Mouse (Mus musculus) T-cell, adult 2 months (primary cell): Measurements from ENCODE around the gene Pdcd10.

ENCODE experiments used
- DNase-seq: peaks from one replicate; pipeline ENCODE4 v3.0.0; 2022; ENCODE audit warnings: low spot score

Gene Pdcd10

DNA sequence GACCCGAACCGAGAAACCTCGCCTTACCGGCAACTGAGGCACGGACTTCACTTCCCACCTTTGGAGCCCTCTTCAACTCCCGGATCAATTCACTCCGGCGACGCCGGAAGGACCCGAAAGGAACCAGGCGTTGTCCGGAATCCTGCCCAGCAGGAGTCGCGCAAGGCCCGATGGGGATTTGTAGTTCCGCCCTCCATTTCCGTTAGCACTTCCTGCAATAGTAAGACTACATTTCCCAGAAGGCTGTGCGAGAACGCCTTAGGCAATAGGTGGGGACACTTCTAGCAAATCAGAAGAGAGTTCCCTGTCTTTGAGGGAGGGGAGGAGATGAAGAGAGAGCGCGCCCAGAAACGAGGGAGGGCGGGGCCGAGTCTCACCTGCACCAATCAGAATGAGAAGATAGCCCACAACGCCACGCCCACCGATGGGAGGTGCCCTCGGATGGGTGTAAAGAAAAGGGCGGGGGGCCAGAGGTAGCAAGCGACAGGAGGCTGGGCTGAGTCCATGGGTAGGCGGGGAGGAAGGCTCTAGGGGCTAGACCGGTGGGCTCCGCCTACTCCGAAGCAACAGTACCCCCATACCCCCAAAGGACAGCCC, at the start of gene Pdcd10:
Pdcd10 (minus strand) TSS at position 162 of the 597 bp plus-strand sequence.
- peak; percentile 100 for DNase-seq

DNA sequence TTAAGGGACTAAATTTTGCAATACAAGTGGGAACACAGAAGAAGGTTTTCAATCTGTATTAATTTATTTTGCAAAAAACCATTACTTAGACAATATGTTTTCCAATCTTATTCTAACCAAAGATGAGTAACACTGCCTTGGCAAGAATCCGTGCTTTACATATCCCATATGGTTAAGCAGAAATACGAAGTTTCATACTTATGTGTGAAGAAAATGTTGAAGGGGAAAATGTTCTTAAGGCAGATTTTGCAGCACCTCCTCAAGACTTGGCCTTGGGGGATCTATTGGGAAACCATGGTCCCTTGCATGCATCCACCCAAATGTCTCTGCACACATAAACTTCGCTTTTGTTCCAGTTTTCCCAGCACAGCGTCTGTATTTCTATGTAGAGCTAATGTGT, 28.2 kb upstream of the Pdcd10 start:
- DNase-seq: no peak

DNA sequence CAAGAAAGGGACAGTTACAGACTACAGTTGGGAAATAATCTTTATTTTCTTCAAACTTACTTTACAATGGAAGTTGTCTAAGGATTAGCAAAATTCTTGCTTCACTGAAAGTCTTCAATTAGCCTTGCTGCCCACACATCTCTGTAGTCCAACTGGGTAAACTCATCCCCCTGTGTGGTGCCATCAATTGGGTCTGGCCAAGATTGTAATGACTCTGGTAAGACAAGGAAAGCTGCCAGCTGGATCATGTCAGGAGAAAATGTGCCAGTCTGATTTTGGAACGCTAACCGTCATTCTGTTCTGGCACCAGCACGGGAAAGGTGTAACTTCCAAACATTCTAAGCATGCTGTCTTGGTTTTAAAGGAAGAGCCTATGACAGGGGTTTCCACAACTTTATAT, 26.6 kb upstream of the Pdcd10 start:
- no peak for DNase-seq

DNA sequence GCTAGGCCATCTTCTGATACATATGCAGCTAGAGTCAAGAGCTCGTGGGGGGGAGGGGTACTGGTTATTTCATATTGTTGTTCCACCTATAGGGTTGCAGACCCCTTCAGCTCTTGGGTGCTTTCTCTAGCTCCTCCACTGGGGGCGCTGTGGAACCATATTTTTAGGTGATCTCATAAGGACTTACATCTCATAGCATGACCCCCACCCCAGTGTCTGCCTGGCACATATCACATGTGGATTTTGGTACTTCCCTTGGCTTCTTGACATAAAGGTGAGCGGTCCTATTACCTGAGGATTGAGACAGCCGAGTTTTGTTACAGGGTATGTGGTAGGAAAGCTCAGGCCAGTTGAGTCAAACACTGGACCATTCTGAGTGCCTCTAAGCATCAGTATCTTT, 22.7 kb upstream of the Pdcd10 start:
- DNase-seq: peak; percentile 54

DNA sequence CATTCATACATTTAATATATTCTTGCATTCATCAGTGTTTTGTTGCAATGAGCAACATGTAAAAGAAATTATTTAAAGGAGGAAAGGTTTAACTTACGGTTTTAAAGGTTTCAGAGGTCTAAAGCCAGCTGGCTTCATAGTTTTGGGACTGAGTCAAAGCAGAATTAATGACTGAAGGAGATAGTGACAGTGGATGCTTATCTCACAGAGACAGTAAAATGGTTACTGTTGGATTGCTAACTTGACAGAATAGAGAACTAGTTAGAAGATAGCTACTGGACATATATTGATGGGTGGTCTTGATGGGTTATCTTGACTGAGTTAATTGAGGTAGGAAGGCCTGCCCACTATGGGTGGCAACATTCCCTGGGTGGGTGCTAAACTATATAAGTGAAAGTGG, 18.9 kb upstream of the Pdcd10 start:
- no peak for DNase-seq

DNA sequence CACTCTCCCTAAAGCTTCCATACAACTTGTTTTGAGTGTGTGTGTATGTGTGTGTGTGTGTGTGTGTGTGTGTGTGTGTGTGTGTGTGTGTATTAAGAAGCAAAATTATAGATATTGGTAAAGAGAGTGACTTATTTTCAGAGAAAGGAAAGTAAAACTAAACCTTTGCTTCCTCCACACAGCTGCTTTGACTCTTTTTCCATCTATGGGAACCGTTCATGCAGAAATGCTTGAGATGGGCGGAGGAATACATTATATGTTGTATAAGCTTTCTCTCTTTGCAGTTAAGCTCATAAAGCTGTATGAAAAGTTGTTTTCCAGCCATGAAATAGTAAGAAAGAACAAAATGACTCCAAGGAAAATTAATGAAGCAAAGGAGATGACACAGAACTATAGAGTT, 17.4 kb upstream of the Pdcd10 start:
- DNase-seq: no peak

DNA sequence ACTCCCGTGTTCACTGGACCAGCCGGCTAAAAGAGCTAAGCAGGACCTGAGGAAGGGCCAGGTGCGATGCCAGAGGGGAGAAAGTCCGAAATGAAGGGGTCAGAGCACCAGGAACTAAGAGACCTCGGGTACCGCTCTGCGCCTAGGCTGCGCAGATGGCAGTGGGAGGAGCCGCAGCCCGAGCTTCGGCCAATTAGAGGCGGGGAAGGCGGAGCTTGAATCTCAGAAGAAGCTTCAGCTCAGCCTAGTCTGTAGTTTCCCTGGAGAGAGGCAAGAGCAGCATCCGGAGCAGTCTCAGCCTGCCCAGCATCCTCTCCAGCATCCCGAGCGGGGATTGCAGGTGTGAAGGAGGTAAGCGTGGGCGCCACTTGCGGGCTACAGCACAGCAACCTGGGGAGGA, 636 bp upstream of the Pdcd10 start, which contains the start of gene Serpini1:
Serpini1 (plus strand) TSS at position 256 of the 400 bp plus-strand sequence.
- DNase-seq: peak; percentile 93

DNA sequence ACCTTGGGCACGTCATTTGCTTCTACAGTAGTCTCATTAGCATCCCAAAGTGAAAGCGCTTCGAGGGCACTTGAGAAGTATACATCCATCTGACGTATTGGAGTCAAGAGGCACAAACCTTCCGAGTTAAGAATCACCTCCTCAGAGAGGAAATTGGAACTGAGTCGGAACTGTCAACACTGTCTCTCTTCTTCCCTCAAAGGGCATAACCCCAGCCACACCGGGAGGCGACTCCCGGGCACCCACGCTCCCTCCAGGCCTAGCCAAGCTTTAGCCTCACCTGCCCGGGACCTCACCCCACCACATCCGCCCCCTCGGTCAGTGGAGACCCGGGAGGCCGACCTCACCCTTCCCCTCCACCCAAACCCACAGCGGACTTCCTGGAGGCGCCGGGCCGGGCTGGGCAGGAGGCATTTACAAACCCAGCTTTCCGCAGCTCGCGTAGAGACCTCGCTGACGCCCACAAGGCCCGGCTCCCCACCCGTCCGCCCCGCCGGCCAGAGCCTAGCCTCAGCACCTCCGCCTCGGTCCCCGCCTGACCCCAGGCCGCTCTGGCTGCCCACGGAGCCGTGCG, 448 bp downstream of the Pdcd10 start:
- peak; percentile 82 for DNase-seq

DNA sequence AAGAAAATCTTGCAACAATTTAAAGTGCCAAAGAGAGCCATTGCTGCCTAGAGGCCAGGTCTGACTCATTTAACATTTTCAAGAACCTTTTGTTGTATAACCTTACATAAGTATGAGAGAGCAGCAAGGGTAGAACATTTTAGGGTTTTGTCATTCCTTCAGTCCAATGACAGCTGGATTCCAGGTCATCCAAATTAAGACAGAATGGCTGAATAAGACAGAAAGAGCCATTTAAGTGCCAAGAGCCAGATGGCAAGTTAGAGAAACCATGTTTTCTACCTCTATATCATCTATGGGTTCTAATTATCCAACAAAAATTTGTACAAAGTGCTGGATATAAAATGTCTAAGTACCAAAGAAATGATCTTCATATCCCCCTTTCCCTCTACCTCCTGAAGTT, 5.4 kb downstream of the Pdcd10 start:
- no peak for DNase-seq

DNA sequence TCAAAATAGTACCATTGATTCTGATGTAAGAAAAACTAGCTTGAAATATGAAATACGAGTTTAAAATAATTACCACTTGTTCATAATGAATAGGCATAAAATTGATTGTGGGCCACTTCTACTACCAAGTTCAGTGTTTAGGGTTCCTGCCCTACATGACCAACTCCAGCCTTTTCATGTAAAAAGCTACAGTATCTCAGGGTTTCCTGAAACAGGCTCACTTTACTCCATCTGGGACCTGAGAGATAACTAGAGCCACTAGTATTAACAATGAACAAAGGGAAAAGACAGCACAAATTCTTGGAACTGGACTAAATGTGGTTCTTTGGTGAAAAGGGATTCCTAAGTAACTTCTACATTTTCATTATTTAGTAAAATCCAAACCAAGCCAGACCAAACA, 12.4 kb downstream of the Pdcd10 start:
- no peak for DNase-seq

DNA sequence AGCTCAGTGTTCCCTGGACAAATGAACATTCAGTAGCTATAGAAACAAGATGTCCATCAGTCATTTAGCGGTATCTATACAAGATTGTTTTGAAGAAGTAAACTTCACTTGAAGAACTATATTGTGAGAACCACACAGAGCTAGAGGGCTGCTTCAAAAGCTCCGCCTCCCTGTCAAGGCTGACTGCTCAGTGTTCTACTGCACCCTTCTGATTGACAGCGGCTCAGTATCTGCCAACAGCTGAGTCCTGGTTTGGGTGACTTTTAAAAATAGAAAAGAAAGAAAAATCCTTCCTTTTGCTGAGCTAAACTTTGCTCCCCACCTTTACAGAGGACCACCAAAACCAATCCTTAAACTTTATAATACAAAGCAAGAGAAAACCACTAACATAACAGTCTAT, 13.8 kb downstream of the Pdcd10 start:
- DNase-seq: no peak

DNA sequence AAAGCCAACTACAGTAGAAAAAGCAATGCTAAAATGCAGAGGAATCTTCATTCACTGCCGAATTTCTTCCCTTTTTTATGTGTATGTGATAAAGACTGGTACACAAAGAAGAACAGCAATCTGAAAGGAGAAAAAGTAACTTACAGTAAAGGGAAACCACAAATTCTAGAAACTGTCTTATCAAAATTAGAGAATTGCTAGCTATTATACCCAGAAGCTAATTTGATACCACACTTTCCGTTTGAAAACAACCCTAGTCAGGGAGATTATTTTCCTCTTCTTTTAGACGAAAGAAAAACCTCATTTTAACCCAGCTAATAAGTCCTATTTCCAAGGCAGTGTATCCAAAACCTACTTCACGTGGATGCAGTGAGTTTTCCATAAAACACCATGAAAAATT, 15.4 kb downstream of the Pdcd10 start:
- DNase-seq: no peak

DNA sequence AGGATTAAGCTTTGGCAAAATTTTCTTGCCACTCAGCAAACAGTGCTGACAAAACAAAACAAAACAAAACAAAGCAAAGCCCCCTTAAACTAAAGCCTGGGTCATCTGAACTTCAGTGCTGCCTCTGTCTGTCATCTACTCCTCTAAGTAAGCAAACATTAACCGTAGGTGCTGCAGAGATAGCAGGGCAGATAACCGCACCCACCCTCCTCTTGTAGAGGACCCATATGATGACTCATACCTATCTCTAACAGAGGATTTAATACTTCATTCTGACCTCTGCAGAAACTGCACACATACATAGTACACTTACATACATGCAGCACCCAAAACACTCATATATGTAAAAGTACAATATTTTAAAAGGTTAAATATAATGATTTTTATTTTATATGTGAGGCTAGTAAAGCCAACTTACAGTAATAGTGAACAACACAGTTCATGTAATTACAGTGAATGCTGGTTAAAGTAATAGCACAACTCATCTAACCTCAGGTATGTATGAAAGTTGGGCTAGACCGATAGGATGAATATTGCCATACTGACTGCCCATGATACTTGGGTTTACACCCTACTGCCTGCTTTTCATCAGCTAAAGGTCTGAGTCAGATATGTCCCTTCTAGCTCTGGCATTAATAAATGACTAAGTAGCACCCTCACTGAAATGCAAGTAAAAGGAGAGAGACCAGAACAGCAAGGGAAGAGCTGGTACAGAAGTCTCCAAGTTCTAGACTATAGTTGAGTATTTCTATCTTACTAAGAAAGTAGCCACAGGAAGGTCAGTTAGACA, 22.4 kb downstream of the Pdcd10 start:
- DNase-seq: no peak

DNA sequence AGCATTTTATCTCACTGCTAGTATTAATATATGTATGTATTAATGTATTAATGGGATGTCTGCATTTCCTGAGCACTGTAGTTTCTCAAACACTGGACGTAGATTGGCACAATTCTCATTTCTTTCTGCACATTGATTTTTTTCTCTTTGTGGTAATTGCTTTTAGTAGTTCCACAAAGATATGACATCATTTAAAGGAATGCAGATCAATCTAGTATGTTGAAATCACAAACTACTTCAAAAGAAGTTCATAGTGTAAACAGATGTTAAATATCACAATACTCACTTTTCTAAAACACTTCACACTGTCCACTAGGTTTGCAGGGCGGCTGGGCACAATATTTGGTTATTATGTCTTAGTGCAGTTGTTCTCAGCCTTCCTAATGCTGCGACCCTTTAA, 25.6 kb downstream of the Pdcd10 start:
- no peak for DNase-seq

DNA sequence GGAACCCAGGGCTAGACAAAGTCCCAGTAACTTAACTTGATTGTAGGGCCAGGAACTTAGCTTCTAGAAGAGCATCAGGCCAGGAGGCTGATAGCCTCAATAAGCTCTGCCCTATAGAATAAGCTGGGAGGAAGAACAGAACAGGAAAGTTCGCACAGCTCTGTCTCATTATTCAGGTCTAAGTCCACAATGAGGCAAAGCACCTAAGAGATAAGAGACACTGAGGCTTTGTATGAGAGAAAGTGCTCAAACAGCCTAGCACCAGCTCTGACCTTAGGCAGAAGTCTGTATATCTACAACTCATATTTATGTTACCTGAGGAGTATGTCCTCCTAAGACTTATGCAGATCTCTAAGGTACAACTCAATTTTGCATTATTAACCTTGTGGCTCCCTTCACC, 34.1 kb downstream of the Pdcd10 start:
- no peak for DNase-seq

DNA sequence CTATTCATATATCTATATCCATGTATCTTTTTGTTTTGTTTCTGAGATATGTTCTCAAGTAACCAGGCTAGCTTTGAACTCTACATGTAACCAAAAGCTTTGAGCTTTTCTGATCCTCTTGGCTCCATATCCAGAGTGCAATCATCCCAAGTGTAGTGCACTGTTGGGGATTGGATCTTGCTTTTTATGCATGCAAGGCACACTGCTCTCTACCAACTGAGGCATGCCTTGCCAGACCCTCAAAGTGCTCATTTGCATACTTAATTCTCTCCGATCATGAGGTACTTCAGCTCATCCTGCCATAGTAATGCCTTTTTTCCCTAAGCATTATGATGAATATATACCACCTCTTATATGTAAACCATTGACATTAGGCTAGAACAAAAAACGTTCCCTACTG, 35.3 kb downstream of the Pdcd10 start:
- no peak for DNase-seq

DNA sequence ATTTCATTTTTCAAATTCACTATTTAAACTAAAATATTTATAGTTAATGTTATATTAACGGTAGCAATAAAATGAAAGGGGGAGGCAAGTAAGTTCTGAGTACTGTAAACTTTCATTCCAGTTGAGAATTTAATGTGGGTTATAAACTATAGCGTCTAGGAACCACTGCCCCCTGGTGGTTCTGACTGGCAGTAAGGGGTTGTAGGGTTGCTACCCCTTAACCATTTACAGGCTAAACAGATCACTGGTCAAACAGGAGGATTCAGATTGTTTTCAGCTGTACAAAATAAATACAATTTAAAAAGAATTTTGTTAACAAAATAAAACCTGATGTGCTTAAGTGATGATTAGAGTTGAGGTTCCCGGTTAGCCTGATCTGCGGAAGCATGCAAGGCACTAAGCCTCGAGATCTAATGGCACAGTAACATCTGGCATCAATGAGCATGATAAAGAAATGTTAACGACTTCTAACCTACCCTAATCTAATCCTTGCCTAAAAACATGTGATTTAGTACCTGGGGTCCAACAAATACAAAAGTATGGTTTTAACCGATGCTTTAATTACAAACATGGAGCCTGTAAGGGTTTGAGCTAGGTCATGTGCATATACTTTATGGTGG, 38.9 kb downstream of the Pdcd10 start:
- DNase-seq: peak; percentile 52

DNA sequence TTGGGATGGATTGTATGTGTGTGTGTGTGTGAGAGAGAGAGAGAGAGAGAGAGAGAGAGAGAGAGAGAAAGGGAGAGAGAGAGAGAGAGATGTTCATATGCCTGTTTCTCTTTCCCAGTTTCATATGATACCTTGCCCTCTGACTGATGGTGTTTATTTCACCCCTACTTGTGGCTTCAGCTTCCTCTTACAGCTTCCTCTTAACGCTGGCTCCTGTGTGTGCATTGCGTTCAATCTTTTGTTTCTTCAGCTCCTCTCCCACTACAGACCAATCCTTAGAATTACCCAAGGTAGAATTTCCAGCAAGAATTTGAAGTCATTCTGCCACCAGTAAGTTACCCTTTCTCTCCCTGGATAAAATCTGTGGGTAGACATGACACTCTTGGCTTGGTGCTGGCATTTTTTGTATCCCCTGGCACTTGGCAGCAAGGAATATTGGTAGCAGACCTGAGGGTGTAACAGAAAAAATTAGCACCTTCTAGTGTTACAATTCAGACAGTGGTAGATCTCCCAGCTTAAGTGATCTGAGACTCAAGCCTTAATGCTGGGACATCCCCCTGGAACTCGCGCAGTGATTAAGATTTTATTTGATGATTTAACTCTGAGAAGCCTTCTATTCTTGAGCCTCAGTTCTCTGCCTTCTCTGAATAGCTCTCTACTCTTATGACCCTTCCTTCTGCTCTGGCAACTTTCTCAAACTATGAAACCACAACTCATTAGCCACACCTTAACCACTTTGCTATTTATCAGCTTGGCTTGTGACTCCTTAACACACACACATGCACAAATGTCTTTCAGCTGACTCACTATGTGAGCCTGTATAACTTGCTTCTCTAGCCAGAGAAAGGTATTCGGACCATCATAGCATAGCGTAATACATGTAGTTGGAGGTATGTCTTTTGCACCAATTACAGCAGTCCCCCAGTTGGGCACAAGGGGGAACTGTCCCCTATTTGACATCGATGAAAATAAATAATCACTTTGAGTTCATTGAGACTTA, 57.4 kb downstream of the Pdcd10 start:
- DNase-seq: peak; percentile 12

DNA sequence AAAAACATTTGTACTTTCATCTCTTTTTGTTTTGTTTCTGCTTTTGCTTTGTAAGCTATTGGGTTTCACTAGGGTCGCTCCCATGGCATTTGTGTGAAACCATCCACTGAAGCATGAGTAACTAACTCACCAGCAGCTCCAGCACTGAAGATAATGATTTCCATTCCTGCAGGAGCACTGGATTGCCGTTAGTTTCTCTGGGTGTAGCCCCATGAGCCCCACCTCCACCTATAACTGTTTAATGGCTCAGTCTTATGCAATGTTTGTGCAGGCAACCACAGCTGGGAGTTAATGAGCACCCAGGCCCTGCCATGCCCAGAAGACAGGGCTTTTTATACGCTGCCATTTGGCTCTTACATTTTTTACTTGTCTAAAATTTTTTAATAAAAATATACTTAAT, 63.7 kb downstream of the Pdcd10 start:
- no peak for DNase-seq

DNA sequence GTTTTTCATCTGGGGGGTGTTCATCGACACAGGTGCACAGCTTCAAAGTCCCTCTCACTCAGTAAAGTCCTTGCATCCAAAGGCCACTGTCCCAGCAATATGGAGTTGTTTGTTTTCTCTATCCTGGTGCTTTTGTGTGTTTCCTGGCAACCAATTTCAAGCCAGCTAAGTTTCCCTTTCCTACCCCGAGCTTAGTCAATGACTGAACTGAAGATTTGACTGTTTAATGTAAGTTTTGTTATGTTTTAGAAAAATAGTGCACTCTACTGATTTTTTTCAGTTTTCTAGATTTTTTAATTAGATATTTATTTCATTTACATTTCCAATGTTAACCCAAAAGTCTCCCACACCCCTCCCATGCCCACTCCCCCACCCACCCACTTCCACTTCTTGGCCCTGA, 74.6 kb downstream of the Pdcd10 start, which contains the start of gene Wdr49:
Wdr49 (minus strand) TSS at position 101 of the 400 bp plus-strand sequence.
- DNase-seq: no peak

DNA sequence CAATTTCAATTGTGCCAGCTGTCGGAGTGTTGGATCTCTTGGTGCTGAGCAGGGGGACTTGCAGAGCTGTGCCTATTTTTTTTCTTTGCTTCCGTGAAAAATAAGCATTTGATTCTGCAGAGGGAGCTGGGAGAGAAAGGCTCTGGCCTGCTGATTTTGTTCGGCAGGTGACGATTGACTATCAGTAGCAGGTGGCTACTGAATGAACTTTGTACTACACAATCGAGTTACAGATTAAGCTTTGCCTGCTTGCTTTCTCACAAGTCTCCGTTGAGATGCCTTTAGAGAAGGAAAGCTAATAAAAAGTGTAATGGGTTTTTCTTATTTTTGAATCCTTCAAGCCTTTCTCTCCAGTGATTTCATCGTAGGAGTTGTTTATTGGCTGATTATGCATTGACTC, 81.5 kb downstream of the Pdcd10 start:
- no peak for DNase-seq

DNA sequence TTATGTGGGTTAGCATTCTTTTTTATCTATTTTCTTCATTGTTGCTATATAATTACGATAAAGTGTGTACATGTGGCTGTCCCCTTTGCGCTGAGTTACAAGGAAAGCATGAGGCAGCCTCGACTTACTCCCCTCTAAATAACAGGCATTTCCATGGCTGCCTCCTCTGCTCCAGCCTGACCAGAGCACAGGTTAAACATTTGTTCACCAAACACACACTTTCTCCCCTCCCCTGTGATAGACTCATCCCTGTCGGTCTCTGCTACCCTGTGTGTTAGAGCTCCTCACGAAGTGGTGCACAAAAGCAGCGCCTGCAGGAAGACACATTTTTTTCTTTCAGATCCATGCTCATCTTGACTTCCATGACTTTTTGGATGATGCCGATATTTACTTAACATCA, 82.0 kb downstream of the Pdcd10 start:
- DNase-seq: no peak
